Mouse (Mus musculus) embryo, embryonic 11 days (tissue): ENCODE results near the gene Mto1.
A peak's percentile ranks its signal among the peaks of the same experiment; 100 is the strongest.
"Not testable (repeated sequence)": the region's sequence is repeated elsewhere in the genome, so short reads cannot be mapped to it uniquely, and the experiment has no call there.

Experiments
- DNase-seq: peaks from one replicate; pipeline ENCODE4 v3.0.0-alpha.2; 2015

The Mto1 gene

DNA sequence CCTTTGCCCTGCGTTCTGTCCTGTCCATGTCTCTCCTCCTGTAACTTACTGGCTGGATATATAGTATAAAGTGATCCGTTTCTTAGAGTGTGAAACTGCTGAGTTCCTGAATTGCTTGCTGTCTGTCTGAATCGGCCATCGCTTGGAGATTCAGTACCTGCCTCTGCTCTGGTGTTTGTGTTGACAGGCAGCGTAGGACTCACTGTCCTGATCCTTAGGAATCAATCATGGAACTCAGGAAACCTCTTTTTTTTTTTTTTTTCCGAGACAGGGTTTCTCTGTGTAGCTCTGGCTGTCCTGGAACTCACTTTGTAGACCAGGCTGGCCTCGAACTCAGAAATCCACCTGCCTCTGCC is 58.7 kb downstream of the Mto1 start:
- DNase-seq: no peak

DNA sequence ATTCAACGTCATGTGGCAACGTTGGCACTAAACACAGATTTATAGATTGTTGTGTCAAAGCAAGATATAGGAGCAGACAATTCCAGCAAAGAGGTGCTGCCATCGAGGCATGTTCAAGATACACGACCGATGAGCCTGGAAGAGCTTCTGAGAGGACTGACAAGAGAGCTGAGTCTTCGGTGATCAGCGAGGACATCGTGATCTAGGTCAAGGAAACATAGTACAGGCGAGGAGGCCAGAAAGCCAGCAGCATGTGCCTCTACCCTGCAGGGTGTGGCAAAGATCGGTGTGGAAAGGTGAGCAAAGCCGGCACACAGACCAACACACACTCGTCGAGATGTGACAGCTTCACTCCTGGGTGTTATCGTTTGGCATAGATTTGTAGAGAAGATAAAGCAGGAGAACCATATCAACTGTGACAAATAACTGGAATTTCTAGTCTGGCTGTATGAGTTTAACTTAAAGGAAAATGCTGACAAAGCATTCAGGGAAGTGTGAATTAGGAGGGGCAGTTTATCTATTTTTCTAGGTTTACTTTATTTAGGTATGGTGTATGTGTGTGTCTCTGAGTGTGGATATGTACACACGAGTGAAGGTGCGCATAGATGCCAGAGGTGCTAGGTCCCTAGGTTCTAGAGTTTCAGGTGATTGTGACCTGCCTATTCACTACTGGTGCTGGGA is 60.2 kb downstream of the Mto1 start:
- DNase-seq: no peak

DNA sequence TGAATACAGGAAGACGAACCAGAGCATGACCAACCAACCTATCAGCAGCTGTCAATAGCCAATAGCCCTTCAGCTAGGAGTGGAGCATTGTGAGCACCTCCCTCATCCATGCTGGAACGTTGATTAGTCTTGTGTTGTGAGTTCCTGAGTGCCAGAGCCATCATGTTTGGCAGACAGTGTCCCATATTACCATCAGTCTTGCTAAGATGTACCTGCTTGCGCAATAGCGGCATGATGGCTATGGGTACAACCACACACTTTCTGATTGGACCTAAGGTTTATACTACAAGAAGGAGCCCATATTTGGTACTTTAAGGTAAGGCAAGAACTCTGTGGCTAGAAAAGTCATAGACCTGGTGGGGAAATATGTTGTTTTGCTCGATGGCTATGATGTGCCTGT is 63.7 kb downstream of the Mto1 start:
- no peak for DNase-seq

DNA sequence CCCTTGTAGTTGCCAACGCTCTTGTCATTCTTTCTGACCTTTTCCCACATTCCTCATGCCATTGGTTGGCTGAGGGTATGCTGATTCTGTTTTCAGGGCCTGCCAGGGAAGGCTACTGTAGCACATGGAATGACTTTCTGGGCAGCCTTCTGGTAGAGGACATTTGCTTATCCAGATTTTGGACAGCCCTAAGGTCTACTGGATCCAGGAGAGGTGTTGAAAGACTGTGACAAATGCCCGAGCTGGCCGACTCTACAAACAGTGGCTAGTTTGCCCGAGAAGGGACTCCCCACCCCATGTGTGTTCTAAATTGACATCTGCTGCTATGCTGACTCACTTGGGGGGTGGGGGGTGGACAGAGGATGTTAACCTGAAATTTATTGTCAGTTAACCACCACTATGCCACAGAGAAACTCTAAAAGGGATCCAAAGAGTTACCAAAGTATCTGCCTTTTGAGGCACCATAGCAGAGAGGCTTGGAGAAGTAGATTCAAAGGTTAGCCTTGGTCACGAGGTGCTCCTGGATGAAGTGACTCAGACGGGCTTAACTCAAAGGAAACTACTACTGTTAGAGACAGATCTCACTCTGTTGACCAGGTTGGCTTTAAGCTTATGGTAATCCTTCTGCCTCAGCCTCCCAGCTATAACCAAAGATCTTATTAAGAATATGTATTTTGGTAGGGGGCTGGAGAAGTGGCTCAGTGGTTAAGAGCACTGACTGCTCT is 65.9 kb downstream of the Mto1 start:
- DNase-seq: no peak

DNA sequence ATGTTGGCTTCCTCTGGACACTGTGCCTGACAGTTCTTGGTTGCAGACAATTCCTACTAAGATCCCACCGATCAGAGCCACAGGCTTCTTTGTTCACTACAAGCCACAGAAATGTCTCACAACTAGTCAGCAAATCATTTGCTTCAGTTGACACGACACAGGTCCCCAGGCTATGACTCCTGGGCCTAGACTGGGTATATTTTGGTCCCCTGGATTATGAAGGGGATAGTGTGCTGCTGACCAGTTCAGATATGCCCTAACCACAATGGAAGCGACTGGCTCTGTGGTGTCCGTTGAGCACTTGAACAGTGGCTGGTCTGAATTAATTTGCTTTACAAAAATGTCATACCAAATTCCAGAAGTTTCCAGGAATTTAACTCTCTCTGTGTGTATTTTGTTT is 66.7 kb downstream of the Mto1 start:
- no peak for DNase-seq

DNA sequence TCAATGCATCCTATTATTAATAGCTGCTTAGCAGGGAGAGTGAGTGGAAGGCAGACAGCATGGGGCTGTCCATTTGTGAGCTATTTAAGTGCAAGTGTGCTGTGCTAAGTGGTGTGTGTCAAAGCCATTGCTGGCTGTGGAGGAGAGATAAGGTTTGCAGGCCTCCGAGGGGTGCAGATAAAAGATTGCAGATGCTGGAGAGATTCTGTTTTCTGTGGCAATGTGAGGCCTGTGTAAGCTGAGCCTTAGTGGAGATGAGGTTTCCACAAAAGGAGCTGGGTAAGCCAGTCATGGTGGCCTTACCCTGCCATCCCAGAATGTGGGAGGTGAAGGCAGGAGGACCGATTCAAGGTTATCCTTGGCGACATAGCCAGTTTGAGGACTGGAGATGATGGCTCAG is 68.1 kb downstream of the Mto1 start:
- DNase-seq: no peak

DNA sequence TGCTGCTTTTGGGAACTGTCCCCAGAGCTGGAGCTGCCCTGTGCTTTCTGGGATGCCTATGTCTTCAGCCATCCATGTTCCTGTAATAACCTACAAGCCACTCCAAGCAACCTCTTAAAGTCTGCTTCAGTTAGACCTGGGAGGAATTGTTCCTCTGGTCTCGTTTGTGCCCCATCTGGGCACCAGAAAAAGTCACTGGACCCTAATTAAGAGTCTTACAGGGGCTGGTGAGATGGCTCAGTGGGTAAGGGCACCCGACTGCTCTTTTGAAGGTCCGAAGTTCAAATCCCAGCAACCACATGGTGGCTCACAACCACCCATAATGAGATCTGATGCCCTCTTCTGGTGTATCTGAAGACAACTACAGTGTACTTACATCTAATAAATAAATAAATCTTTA is 69.2 kb downstream of the Mto1 start:
- not testable (repeated sequence) for DNase-seq

DNA sequence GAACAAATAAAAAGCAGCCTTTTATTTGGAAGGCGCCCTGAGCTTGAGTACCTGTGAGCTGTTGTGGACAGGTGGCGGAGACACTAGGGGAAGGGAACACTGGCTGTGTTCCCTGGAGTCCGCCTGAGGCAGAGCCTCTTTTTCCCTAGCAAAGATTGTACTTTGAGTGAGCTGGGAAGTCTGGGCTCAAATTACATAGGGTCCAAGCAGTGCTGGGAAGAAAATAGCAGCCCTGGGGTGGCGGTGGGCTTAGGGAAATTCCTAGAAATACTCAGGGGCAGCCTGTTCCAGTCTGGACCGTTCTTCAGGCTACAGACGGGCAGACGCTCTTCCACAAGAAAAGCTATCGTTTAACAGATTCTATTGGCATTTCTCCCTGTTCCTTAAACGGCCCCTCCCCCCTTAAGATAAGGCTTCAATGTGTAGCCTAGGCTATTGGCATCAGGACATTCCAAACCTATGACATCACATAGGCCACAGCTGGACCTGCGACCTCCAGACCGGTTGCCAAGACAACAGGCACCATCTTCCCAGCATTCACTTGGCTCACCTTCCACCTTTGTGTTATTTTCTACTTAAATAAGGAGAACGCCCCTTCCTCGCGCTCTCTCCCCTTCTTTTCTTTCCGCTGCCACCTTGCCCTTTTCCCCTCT is 72.2 kb downstream of the Mto1 start:
- DNase-seq: peak; percentile 94

DNA sequence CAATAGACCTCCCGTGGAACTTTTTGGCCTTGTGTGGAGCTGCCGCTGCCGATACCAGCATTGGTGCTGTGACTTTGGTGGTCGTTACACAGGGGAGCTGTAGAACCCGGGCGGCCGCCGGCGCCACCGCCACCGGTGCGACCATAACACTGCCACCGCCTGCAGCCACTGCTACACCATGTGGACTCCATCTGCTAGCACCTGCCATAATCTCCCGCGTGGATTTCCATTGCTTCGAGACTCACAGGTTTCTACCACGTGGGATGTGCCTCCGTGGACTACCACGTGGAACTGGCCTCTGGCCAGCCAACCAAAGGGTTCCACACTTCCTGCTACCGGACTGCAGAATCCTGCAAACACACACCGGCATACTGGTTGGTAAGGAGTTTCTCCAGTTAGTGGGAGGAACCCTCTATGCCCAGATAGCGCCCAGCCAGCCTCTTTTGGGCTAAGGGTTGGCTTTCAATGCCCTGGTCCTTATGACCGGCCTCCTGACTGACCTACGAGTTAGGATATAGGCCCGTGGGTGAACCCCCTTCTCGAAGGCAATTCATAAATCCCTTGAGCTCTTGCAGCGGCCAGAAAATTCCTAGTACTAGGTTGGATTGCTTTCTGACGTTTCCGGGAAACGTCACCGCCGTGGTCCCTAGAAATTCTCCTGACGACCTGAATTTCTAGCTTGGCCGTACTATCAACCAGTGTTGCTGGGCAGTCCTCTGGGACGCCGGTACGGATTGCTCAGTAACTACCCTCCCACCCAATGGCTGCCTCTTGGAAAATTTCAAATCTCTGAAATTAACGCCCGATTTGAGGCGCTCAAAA is 73.0 kb downstream of the Mto1 start:
- peak; percentile 72 for DNase-seq

DNA sequence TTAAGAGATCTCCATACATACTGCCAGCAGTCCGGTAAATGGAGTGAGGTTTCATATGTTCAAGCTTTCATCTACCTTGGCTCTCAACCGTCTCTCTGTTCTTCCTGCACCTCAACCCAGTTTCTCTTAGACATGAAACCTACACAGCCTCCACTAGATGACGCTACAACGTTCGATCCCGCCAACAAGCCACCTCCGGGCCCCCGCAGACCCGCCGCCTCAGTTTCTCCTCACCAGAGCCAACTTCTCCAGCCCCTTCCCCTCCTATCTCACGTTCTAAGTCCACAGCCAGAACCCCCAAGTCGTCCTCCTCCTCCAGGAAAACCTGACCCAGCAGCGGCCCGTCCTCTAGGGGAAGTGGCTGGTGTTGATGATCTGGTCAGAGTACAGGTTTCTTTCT is 73.7 kb downstream of the Mto1 start:
- DNase-seq: peak; percentile 64
